Mouse (Mus musculus) splenic B cell, adult 2 months (primary cell): Measurements from ENCODE around the gene L2hgdh.

Source experiments
- DNase-seq: peaks from one replicate; pipeline ENCODE4 v3.0.0-alpha.2; 2011; ENCODE audit warnings: low read depth, low spot score
- H3K27me3 ChIP-seq: 2 replicates; pipeline ENCODE4 v1.6.1; 2012; ENCODE audit warnings: mild to moderate bottlenecking, low read length, moderate library complexity, mixed read lengths; ENCODE audit not compliant: control insufficient read depth, poor library complexity, insufficient read depth, severe bottlenecking
- H3K36me3 ChIP-seq: 2 replicates; pipeline ENCODE4 v1.6.1; 2012; ENCODE audit warnings: mild to moderate bottlenecking, low read length, moderate library complexity, mixed read lengths; ENCODE audit not compliant: control insufficient read depth, poor library complexity, insufficient read depth, severe bottlenecking

L2hgdh gene

DNA sequence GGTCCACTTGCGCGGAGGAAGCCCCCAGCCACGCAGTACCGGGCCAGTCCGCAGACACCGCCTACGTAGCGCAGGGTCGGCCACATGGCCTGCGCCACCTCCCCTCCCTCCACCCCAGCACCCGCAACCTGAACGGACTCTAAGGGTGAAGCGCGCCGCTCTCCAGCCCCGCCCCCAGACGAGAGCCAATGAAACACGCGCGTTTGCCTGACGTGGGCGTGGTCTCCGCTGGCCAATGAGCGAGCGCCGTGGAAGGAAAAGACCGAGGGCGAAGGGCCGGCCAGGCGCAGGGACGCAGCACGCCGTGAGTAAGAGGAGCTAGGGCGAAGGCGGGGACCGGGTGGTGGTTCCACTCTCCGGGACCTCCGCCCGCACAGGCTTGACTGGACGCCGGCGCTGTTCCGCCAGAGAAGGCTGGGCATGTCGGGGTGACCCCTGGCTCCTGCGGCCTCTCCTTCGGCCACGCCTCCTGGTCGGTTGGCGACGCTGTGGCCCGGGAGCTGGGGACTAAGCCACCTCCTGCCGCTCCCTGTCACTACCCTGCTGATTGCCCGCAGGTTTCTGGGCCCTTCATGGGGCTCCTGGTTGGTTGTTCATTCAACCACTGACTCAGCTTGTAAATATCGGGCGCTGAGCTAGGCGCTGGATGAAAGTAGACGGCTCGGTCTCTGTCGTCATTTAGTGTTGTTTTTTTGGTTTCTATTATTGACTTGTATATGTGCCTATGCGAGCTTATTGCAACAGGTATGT lies at the start of gene L2hgdh, which contains the start of gene Atp5s:
TSS of gene L2hgdh (minus strand) at position 163 of the 750 bp plus-strand sequence.
TSS of gene Atp5s (plus strand) at position 240 of the 750 bp plus-strand sequence.
- Histone ChIP-seq H3K36me3 (no peaks in the 10 kb centered on the region), H3K27me3 (no peaks in the 10 kb centered on the region)
- peak; percentile 96 for DNase-seq

DNA sequence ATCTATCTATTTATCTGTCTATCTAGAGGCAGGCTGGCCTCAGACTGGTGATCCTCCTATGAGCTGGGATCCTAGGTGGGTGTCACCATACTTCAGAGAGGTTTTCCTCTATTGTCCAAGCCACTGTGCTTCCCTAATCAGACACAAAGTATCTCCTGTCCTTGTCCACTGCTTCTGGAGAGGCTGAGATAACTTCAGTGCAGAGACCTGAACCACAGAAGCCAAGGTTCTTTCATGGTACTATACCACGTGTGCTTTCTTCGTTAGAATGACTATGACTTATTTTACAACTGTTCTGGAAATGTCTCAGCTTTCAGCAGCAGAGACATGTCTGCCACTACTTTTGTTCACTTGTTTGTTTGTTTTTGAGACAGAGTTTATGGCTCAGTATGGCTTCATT lies 44.2 kb upstream of the L2hgdh start:
- no peaks in the 10 kb centered on the region; the same call in 1 of the 2 replicates for H3K36me3 ChIP-seq
- H3K27me3 ChIP-seq, result no peaks in the 10 kb centered on the region
- DNase-seq, result no peak

DNA sequence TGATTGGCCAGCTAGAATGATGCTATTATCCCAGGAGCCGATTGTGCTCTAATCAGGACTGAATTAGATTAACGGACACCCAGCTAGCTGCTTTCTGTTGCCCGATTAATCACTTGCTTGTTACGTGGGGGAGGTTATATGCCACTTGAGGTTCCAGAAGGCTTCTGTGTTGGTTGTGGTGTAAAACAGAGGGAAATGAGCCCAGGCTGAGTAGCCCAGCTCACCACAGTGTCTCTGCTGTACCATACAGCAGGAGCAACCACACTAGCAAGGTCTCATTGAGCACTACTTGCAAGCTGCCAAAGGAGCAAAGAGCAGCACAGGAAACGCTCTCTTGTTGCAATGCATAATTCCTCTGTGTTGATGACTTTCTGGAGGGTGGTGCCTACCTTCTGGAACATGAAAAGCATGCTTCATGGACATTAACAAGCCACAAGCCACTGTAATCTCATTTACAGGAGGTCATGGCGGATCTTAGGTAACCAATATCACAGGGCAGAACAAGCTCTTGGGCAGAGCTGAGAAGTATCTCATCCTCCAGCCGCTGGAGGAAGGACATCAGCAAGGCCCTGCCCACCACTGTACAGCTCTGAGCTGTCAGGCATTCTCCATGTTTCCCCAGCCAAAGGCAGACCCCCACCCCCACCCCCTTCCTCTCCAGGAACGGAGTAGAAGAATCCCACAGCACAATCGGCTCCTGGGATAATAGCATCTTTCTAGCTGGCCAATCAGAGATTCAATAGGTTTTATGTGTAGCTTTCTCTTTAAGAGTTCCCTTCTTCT lies 43.0 kb upstream of the L2hgdh start:
- Histone ChIP-seq H3K36me3 (no peaks in the 10 kb centered on the region; the same call in 1 of the 2 replicates), H3K27me3 (no peaks in the 10 kb centered on the region)
- no peak for DNase-seq

DNA sequence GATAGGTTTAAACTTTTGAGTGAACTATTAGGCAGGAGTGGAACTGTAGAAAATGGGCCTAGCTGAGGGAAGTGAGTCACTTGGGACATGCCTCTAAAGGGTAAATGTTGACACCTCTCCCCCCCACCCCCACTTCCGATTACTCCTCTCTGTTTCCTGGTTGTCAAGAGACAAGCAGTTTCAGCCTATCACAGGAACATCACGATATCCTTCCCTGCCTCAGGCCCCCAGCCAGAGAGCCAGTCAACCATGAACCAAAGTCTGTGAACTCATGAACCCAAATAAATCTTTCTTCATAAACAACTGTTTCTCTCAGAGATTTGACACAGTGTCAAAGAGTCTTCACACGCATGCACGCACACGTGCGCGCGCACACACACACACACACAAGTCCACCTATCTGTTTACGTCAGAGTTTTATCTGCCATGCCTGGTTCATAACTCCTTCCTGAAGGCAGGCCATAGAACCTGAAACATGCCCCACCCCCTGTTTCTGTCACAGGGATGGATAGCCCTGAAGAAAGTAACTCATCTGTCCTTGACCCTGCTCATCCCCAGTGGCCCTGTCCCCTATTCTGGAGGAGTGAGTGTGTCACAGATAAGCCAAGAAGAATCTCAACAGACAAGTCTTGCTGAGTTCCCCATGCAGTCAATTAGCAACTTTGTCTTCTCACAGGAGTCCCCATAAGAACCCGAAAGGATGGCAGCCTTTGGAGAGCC lies 41.7 kb upstream of the L2hgdh start:
- H3K27me3 ChIP-seq, result no peaks in the 10 kb centered on the region
- no peaks in the 10 kb centered on the region; the same call in 1 of the 2 replicates for H3K36me3 ChIP-seq
- DNase-seq, result peak; percentile 67

DNA sequence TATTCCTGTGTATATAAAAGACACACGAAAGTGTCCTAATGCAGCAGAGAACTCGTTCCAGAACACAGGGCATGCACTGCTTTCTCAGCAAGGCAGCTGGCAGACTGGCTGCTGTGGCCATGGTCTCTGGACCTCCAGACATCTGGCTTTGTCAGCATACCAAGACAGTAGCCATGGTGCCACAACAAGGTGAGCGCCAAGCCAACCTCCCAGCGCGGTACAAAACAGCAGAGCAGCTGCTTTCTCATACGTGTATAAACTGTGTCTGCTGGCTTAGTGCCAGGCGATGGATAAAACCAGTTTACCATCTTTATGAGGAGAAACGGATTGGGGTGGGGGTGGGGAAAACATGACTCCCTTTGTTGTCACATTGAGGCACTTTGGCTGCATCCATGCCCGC lies 40.9 kb upstream of the L2hgdh start:
- Histone ChIP-seq H3K27me3 (no peaks in the 10 kb centered on the region), H3K36me3 (no peaks in the 10 kb centered on the region; the same call in 1 of the 2 replicates)
- DNase-seq, result no peak

DNA sequence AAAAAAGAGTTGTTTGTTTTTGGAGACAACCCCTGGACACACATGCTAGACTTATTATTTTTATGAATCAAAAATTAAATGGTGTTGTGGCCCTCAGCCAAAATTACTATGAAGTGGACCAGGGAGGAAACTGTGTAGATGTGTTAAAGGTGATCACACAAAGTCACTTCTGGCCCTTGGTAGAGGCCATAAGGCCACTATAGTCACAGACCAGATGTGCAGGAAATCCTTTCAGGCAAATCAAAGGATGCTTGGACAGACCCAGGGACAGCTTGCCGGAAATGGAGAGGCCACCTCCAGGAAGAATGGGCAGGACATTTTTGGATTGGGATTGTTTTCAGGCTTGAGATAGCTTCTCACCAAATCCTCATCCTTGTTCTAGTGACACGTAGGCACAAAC lies 36.9 kb upstream of the L2hgdh start:
- DNase-seq, result no peak
- no peaks in the 10 kb centered on the region for H3K27me3 ChIP-seq
- H3K36me3 ChIP-seq, result no peaks in the 10 kb centered on the region; the same call in 1 of the 2 replicates

DNA sequence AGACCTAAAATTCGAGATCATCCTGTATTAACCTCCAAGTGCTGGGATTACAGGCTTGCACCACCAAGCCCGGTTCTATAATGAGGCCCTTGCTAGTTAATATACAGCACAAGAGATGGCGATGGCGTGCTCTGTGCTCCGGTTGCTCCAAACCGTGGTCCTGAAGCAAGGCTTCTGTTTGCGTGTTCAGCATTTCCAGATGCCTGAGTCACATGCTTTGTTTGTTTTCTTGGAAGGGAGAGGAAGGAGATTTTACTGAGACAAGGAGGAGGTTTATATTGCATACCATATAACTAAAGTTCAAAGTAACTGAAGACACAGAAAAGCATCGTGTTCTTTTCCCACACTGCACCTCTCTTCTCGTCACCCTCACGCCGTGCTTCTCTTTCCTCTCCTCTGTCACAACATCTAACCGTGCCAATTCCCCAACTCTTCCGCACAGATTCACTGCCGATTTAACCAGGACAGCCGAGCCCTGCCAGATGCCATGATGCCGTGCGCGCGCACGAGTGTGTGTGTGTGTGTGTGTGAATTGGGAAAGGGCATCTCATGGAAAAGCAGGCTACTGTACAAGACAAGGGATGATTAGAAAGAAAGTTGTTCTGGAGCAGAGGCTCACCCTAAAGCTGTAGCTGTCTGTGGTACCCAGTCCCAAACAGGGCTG lies 36.2 kb upstream of the L2hgdh start:
- no peaks in the 10 kb centered on the region; the same call in 1 of the 2 replicates for H3K36me3 ChIP-seq
- no peak for DNase-seq
- H3K27me3 ChIP-seq, result no peaks in the 10 kb centered on the region

DNA sequence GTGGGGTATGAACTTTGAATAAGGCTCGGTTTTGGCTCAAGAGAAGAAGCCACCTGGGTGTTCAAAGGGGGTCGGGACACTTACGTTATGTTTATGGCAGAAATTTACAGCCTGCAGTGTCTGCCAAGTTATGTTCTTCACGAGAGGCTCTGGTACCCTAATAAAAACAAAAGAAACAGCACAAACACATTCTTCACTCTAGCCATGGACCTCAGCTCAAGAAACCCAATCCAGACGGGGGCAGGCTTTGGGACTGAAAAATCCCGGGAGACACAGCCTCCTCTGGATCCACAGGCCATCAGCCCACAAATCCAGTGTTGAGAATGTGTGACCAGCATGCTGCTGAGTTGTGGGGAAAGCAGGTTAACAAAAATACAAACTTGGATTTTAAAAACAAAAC lies 35.3 kb upstream of the L2hgdh start:
- Histone ChIP-seq H3K36me3 (no peaks in the 10 kb centered on the region; the same call in 1 of the 2 replicates), H3K27me3 (no peaks in the 10 kb centered on the region)
- DNase-seq, result no peak

DNA sequence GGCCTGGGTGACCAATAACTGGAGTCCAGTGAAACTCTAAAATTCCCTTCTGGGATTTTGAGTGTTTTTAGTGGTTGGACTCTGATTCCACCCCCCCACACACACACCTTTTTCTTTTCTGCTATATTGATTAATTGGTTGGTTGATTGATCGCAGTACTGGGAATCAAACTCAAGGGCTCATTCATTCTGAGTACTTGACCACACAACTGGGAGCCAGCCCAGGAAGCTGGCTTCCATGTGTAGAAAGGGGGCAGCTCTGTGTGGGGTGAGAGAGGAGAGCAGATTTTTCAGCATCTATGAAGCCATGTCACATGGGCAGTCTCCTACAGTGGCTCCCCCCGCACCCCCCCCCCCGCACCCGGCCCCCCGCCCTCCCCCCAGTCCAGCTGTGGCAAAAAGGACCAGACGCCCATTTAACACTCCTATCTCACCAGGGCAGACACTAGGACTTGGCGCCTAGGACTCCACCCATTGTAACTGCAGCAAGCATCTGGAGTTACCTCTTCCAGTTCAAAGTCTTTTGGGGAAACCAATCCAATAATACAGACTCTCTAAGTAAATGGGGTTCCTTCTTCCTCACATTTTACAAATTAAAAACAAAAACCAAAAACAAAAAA lies 34.7 kb upstream of the L2hgdh start:
- H3K27me3 ChIP-seq, result no peaks in the 10 kb centered on the region
- DNase-seq, result no peak
- no peaks in the 10 kb centered on the region; the same call in 1 of the 2 replicates for H3K36me3 ChIP-seq

DNA sequence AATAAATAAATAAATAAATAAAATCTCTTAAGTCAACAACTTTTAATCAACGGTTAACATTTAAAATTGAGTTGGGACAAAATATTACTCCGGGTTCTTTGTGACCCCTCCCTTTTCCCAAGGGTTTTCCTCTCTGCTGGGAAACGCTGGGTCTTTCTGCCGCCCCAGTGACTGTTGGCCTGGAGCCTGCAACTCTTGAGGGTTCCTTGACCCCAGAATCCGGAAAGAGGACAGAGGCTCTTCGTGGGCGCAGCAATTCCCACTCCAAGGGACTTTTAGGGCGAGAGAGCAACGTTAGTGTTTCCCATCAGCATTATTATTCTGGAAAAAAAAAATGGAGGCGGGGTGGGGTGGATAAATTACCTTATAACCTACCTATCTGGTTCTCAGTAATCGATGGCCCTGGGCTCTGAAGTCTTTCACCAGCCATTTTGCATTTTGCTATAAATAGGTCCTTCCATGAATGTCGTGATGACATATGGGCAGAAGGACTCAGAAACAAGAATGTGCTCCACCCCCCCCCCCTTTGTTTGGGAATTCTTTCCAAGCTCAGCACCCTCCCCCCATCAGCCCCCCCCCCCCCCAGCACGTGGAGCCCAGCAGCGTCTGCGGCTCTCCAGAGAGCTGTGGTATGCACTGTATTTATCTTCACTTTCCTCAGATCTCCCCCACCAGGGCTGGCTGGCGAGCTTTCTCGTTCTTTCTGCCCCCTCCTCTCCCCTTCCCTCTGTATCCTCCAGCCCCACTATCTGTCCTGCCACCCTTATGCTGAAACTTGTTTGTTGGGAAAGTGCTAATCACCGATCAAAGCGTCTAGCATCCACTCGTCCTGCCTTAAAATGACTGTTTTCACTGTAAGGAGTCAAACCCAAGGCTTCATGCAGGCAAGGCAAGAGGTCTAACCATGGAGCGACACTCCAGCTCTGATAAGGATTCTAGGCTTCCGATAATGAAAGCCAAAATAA lies 33.8 kb upstream of the L2hgdh start:
- DNase-seq, result no peak
- H3K27me3 ChIP-seq, result no peaks in the 10 kb centered on the region
- 0 out of 2 replicates have a peak, but pooled peaks cover 1% of the 10 kb centered on the region for H3K36me3 ChIP-seq

DNA sequence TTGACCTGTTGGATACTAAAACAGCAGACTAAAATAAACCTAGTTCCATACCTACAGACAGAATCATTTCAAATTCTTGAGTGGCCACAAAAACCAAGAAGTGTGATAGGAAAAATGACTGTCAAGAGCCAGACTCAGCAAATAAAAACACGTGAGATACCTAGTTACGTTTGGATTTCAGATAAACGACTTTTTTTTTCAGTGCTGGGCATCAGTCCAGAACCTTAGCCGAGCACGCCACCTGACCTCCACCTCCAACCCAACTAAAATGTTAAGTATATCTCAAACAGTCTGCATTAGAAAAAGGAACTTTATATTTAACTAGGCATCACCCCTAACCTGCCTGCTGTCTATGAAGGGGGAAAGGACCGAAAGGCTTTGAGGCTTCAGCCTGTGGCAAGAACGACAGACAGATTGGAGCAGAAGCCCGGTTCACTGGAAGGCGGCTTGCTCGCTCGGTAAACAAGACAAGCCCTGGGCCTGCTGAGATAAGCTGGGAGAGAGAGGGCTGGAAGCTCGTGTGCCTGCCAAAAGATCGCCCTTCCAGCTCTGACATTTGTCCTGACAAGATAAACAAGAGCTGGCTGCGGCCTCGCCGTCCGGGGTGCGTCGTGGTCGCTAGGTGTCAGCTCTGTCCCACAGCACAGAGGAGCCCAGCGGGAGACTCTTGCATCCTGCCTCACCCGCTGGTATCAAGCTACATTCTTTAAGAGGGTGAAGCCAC lies 32.9 kb upstream of the L2hgdh start:
- Histone ChIP-seq H3K27me3 (no peaks in the 10 kb centered on the region), H3K36me3 (0 out of 2 replicates have a peak, but pooled peaks cover 2% of the 10 kb centered on the region)
- DNase-seq, result peak; percentile 86

DNA sequence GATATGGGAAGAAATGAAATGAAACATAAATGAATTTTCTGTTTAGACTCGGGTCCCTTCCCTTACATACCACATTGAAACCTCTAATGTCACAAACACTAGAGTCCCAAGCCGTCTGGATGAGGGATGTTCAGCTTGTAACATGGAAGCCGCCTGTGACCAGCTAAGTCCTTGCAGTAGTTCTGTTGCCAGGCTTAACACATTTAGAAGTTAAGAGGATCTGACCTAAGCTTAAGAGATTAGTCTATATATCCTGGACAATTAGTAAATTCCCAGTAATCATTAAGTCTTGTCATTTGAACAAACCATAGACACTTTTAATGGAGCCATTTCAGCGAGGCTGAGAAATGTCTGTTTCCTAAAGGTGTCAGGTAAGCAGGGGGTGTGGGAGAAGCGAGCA lies 31.3 kb upstream of the L2hgdh start:
- no peaks in the 10 kb centered on the region for H3K27me3 ChIP-seq
- H3K36me3 ChIP-seq, result 0 out of 2 replicates have a peak, but pooled peaks cover 2% of the 10 kb centered on the region
- DNase-seq, result no peak
